Mouse (Mus musculus) heart, embryonic 12.5 days (tissue): ENCODE measurements around the gene Cgas. TPM values are rescaled to one million over a fixed set of nuclear protein-coding genes. Genes with fewer than 3 reads are reported as not detected.

ENCODE experiments used
- microRNA-seq: library from miRNA; unstranded; fragments of <30 nt; microRNA quantifications from one replicate; pipeline ENCODE4, GENCODE M21; 2017
- polyA plus RNA-seq: library from polyadenylated mRNA; unstranded; fragments of >200 nt; fragmentation: Nextera tagmentation; extraction: Ambion mirVana; gene quantifications from 2 replicates; pipeline ENCODE4 v1.2.1, GENCODE M21; 2016

Gene Cgas
- polyA plus RNA-seq, 1 experiment from 2014 or later, result 0.68 TPM

Small RNAs within 50 kb of the gene (microRNA-seq; reads per million reads assigned to microRNA genes)
- gene Gm26377, result not detected

Other genes with a start within 250 kb of the Cgas start
- gene Gsta1, start 212.6 kb downstream of the Cgas start, polyA plus RNA-seq, result not detected in 2 replicates
- not detected in 2 replicates for gene Gm3776, start 186.1 kb downstream of the Cgas start, polyA plus RNA-seq
- gene Gm10639, start 153.3 kb downstream of the Cgas start, polyA plus RNA-seq, result not detected in 2 replicates
- not detected in 2 replicates for gene Omt2a, start 128.4 kb downstream of the Cgas start, polyA plus RNA-seq
- not detected in 2 replicates for gene Omt2b, start 115.6 kb downstream of the Cgas start, polyA plus RNA-seq
- not detected in 2 replicates for gene Gsta2, start 87.4 kb downstream of the Cgas start, polyA plus RNA-seq
- gene Dppa5a, start 75.1 kb downstream of the Cgas start, polyA plus RNA-seq, result not detected in 2 replicates
- gene Ooep, start 64.5 kb downstream of the Cgas start, polyA plus RNA-seq, result 0.56 and 0.68 TPM in 2 replicates
- 0.24 and 0.36 TPM in 2 replicates for gene Ddx43, start 47.5 kb downstream of the Cgas start, polyA plus RNA-seq
- gene Mto1, start 5.0 kb upstream of the Cgas start, polyA plus RNA-seq, result 26.8 and 28.8 TPM in 2 replicates
- gene Gm17324, start 5.5 kb upstream of the Cgas start, polyA plus RNA-seq, result 0.65 and 0.99 TPM in 2 replicates
- 2,772 and 2,882 TPM in 2 replicates for gene Eef1a1, start 45.9 kb upstream of the Cgas start, polyA plus RNA-seq
- gene Slc17a5, start 144.8 kb upstream of the Cgas start, polyA plus RNA-seq, result 8.2 and 8.5 TPM in 2 replicates
- gene Cd109, start 172.3 kb upstream of the Cgas start, polyA plus RNA-seq, result 1.7 and 1.8 TPM in 2 replicates